Mouse (Mus musculus) midbrain, embryonic 16.5 days (tissue): ENCODE data around the gene Ccm2. TPM values are rescaled to one million over a fixed set of nuclear protein-coding genes. Genes with fewer than 3 reads are reported as not detected.
A peak's percentile ranks its signal among the peaks of the same experiment; 100 is the strongest.
"Not testable (repeated sequence)": the region's sequence is repeated elsewhere in the genome, so short reads cannot be mapped to it uniquely, and the experiment has no call there.

Experiments used
- ATAC-seq: fragments of 200-750 bp; cut with Nextera tagmentation; 2 replicates; pipeline ENCODE4 v1.8.0; 2017; ENCODE audit warnings: moderate TSS enrichment
- H3K27ac ChIP-seq: fragments of 300-500 bp; sonication (generic); 2 replicates; pipeline ENCODE4 v1.5.1; 2014; ENCODE audit warnings: mild to moderate bottlenecking, low read length, mixed read lengths
- H3K27me3 ChIP-seq: fragments of 300-500 bp; sonication (generic); 2 replicates; pipeline ENCODE4 v1.6.1; 2014; ENCODE audit warnings: low read depth, low read length, mixed read lengths; ENCODE audit not compliant: control insufficient read depth, insufficient read depth
- H3K36me3 ChIP-seq: fragments of 300-500 bp; sonication (generic); 2 replicates; pipeline ENCODE4 v1.6.1; 2014; ENCODE audit warnings: mild to moderate bottlenecking, low read length, moderate library complexity, mixed read lengths; ENCODE audit not compliant: control insufficient read depth, insufficient read depth
- H3K4me1 ChIP-seq: fragments of 300-500 bp; sonication (generic); 2 replicates; pipeline ENCODE4 v1.6.1; 2014; ENCODE audit warnings: mild to moderate bottlenecking, low read length, mixed read lengths; ENCODE audit not compliant: control insufficient read depth, insufficient read depth
- H3K4me2 ChIP-seq: fragments of 300-500 bp; sonication (generic); 2 replicates; pipeline ENCODE4 v1.6.1; 2014; ENCODE audit warnings: mild to moderate bottlenecking, low read length, mixed read lengths
- H3K4me3 ChIP-seq: fragments of 300-500 bp; sonication (generic); 2 replicates; pipeline ENCODE4 v1.5.1; 2014; ENCODE audit warnings: low read depth, mild to moderate bottlenecking, low read length, moderate library complexity, mixed read lengths
- H3K9ac ChIP-seq: fragments of 300-500 bp; sonication (generic); 2 replicates; pipeline ENCODE4 v1.6.1; 2014; ENCODE audit warnings: low read depth, low read length, mixed read lengths
- H3K9me3 ChIP-seq: fragments of 300-500 bp; sonication (generic); replicated peaks from 2 replicates; pipeline ENCODE4 v1.6.1; 2014; ENCODE audit warnings: mild to moderate bottlenecking, low read length, mixed read lengths; ENCODE audit not compliant: control insufficient read depth, poor library complexity, severe bottlenecking
- WGBS: fragments of 180-500 bp; shearing (Covaris S2); extraction: QIAGEN DNeasy Blood & Tissue Kit; methylation state at CpG from one replicate; pipeline ENCODE4 v1.1.7; 2014; 5-methylcytosine and 5-hydroxymethylcytosine counted together
- polyA plus RNA-seq: library from polyadenylated mRNA; unstranded; fragments of >200 nt; fragmentation: Nextera tagmentation; extraction: Ambion mirVana; gene quantifications from 2 replicates; pipeline ENCODE4 v1.2.1, GENCODE M21; 2015

Gene Ccm2
- polyA plus RNA-seq, 1 experiment from 2014 or later: 81.4 TPM

GRCm38 (mm10) chr11:6520507-6521173, 26.0 kb upstream of the Ccm2 start, which contains the start of gene Myo1g:
Gene Myo1g (minus strand): TSS chr11:6520965.
- Histone ChIP-seq H3K4me3 (no peak within 1 kb of the TSS), H3K4me1 (no peaks in the 10 kb centered on the region), H3K9me3 (no peaks in the 10 kb centered on the region), H3K4me2 (no peak within 1 kb of the TSS), H3K27me3 (no peaks in the 10 kb centered on the region), H3K36me3 (peaks cover 12% of the 10 kb centered on the region), H3K27ac (no peak within 1 kb of the TSS), H3K9ac (no peak within 1 kb of the TSS)
- 77% methylated on average over 7 of the region's 7 CpGs for WGBS
- ATAC-seq: no peak

GRCm38 (mm10) chr11:6522782-6523525, 23.7 kb upstream of the Ccm2 start:
- Histone ChIP-seq H3K4me1 (peaks cover 9% of the 10 kb centered on the region), H3K4me2 (no peak overlapping the region), H3K9me3 (no peaks in the 10 kb centered on the region), H3K4me3 (no peak overlapping the region), H3K27me3 (no peaks in the 10 kb centered on the region), H3K27ac (no peak overlapping the region), H3K9ac (no peak overlapping the region), H3K36me3 (peaks cover 14% of the 10 kb centered on the region)
- ATAC-seq: no peak
- WGBS: 76% methylated on average over 9 of the region's 9 CpGs

GRCm38 (mm10) chr11:6523662-6524088, 23.0 kb upstream of the Ccm2 start:
- H3K4me3 ChIP-seq: no peak overlapping the region
- H3K9ac ChIP-seq: no peak overlapping the region
- H3K4me2 ChIP-seq: no peak overlapping the region
- H3K9me3 ChIP-seq: no peaks in the 10 kb centered on the region
- no peak overlapping the region for H3K27ac ChIP-seq
- no peak for ATAC-seq
- H3K4me1 ChIP-seq: peaks cover 9% of the 10 kb centered on the region
- H3K27me3 ChIP-seq: no peaks in the 10 kb centered on the region
- 73% methylated on average over 1 of the region's 1 CpGs for WGBS
- H3K36me3 ChIP-seq: peaks cover 14% of the 10 kb centered on the region

- 86% methylated on average over 8 of the region's 8 CpGs for WGBS
- Histone ChIP-seq H3K36me3 (peaks cover 14% of the 10 kb centered on the region), H3K9me3 (no peaks in the 10 kb centered on the region), H3K4me1 (peaks cover 9% of the 10 kb centered on the region), H3K4me2 (no peak overlapping the region), H3K27me3 (no peaks in the 10 kb centered on the region), H3K9ac (no peak overlapping the region), H3K4me3 (no peak overlapping the region), H3K27ac (no peak overlapping the region)
- ATAC-seq: no peak
Observed at GRCm38 (mm10) chr11:6524165-6524879, 22.4 kb upstream of the Ccm2 start.

- Histone ChIP-seq H3K4me2 (no peak overlapping the region), H3K27me3 (no peaks in the 10 kb centered on the region), H3K36me3 (peaks cover 14% of the 10 kb centered on the region), H3K9me3 (no peaks in the 10 kb centered on the region), H3K4me1 (peaks cover 9% of the 10 kb centered on the region), H3K27ac (no peak overlapping the region), H3K9ac (no peak overlapping the region), H3K4me3 (no peak overlapping the region)
- WGBS: 89% methylated on average over 4 of the region's 4 CpGs
- ATAC-seq: no peak
Observed at GRCm38 (mm10) chr11:6524880-6525238, 21.8 kb upstream of the Ccm2 start.

GRCm38 (mm10) chr11:6525241-6525640, 21.4 kb upstream of the Ccm2 start:
- no peak overlapping the region for H3K4me3 ChIP-seq
- peaks cover 9% of the 10 kb centered on the region for H3K4me1 ChIP-seq
- no peak for ATAC-seq
- no peak overlapping the region for H3K9ac ChIP-seq
- H3K4me2 ChIP-seq: no peak overlapping the region
- WGBS: 35% methylated on average over 1 of the region's 1 CpGs
- no peaks in the 10 kb centered on the region for H3K27me3 ChIP-seq
- H3K9me3 ChIP-seq: no peaks in the 10 kb centered on the region
- peaks cover 14% of the 10 kb centered on the region for H3K36me3 ChIP-seq
- H3K27ac ChIP-seq: no peak overlapping the region

- not testable (repeated sequence) for H3K9me3 ChIP-seq, H3K27ac ChIP-seq, H3K27me3 ChIP-seq, ATAC-seq, H3K4me3 ChIP-seq, H3K4me1 ChIP-seq, H3K9ac ChIP-seq
- Histone ChIP-seq H3K36me3 (peaks cover 14% of the 10 kb centered on the region), H3K4me2 (peak overlapping the region; percentile 87)
- 78% methylated on average over 10 of the region's 16 CpGs for WGBS
Observed at GRCm38 (mm10) chr11:6526526-6527255, 20.0 kb upstream of the Ccm2 start.

GRCm38 (mm10) chr11:6527256-6528185, 19.2 kb upstream of the Ccm2 start:
- 20% methylated on average over 10 of the region's 10 CpGs for WGBS
- peak overlapping the region; percentile 77 for H3K27ac ChIP-seq
- H3K27me3 ChIP-seq: no peaks in the 10 kb centered on the region
- no peaks in the 10 kb centered on the region for H3K9me3 ChIP-seq
- H3K4me2 ChIP-seq: peak overlapping the region; percentile 87
- H3K4me3 ChIP-seq: peak overlapping the region; percentile 62
- H3K9ac ChIP-seq: peak overlapping the region; percentile 73
- H3K4me1 ChIP-seq: peaks cover 9% of the 10 kb centered on the region
- peak; percentile 55 for ATAC-seq
- peaks cover 14% of the 10 kb centered on the region for H3K36me3 ChIP-seq
